Mouse (Mus musculus) intestine, postnatal 0 days (tissue): Measurements from ENCODE around the gene Pkmyt1. TPM values are rescaled to one million over a fixed set of nuclear protein-coding genes. Genes with fewer than 3 reads are reported as not detected.

Source experiments
- ATAC-seq: fragments of 200-750 bp; cut with Nextera tagmentation; 2 replicates; pipeline ENCODE4 v1.8.0; 2017; ENCODE audit warnings: mild to moderate bottlenecking, moderate TSS enrichment, moderate library complexity
- H3K27ac ChIP-seq: fragments of 300-500 bp; sonication (generic); 2 replicates; pipeline ENCODE4 v1.5.1; 2014; ENCODE audit warnings: mild to moderate bottlenecking, low read depth, low read length, moderate library complexity
- H3K27me3 ChIP-seq: fragments of 300-500 bp; sonication (generic); replicated peaks from 2 replicates; pipeline ENCODE4 v1.6.1; 2014; ENCODE audit warnings: low read length, mixed read lengths; ENCODE audit not compliant: control insufficient read depth, insufficient read depth
- H3K36me3 ChIP-seq: fragments of 300-500 bp; sonication (generic); 2 replicates; pipeline ENCODE4 v1.6.1; 2014; ENCODE audit warnings: mild to moderate bottlenecking, moderate library complexity; ENCODE audit not compliant: control insufficient read depth, insufficient read depth
- H3K4me1 ChIP-seq: fragments of 300-500 bp; sonication (generic); replicated peaks from 2 replicates; pipeline ENCODE4 v1.6.1; 2014; ENCODE audit warnings: antibody characterized with exemption, low read length, mixed read lengths; ENCODE audit not compliant: control insufficient read depth, insufficient read depth
- H3K4me2 ChIP-seq: fragments of 300-500 bp; sonication (generic); replicated peaks from 2 replicates; pipeline ENCODE4 v1.6.1; 2014; ENCODE audit warnings: low read depth, mild to moderate bottlenecking, moderate library complexity
- H3K4me3 ChIP-seq: fragments of 300-500 bp; sonication (generic); 2 replicates; pipeline ENCODE4 v1.5.1; 2014; ENCODE audit warnings: low read depth, low read length
- H3K9ac ChIP-seq: fragments of 300-500 bp; sonication (generic); 2 replicates; pipeline ENCODE4 v1.6.1; 2014; ENCODE audit warnings: mild to moderate bottlenecking, low read depth, low read length
- H3K9me3 ChIP-seq: fragments of 300-500 bp; sonication (generic); 2 replicates; pipeline ENCODE4 v1.6.1; 2016; ENCODE audit warnings: mixed run types; ENCODE audit not compliant: control insufficient read depth
- CTCF ChIP-seq: sonication (generic); IDR thresholded peaks from 2 replicates; pipeline ENCODE4 v1.5.1; 2016; ENCODE audit warnings: low read depth, mild to moderate bottlenecking, control low read depth, antibody characterized with exemption, moderate library complexity
- WGBS: fragments of 180-500 bp; shearing (Covaris S2); extraction: QIAGEN DNeasy Blood & Tissue Kit; methylation state at CpG from one replicate; pipeline ENCODE4 v1.1.7; 2014; 5-methylcytosine and 5-hydroxymethylcytosine counted together
- polyA plus RNA-seq: library from polyadenylated mRNA; unstranded; fragments of >200 nt; fragmentation: Nextera tagmentation; extraction: Ambion mirVana; gene quantifications from 2 replicates; pipeline ENCODE4 v1.2.1, GENCODE M21; 2015

Gene Pkmyt1
- polyA plus RNA-seq, 1 experiment from 2014 or later: 12.6 TPM

DNA sequence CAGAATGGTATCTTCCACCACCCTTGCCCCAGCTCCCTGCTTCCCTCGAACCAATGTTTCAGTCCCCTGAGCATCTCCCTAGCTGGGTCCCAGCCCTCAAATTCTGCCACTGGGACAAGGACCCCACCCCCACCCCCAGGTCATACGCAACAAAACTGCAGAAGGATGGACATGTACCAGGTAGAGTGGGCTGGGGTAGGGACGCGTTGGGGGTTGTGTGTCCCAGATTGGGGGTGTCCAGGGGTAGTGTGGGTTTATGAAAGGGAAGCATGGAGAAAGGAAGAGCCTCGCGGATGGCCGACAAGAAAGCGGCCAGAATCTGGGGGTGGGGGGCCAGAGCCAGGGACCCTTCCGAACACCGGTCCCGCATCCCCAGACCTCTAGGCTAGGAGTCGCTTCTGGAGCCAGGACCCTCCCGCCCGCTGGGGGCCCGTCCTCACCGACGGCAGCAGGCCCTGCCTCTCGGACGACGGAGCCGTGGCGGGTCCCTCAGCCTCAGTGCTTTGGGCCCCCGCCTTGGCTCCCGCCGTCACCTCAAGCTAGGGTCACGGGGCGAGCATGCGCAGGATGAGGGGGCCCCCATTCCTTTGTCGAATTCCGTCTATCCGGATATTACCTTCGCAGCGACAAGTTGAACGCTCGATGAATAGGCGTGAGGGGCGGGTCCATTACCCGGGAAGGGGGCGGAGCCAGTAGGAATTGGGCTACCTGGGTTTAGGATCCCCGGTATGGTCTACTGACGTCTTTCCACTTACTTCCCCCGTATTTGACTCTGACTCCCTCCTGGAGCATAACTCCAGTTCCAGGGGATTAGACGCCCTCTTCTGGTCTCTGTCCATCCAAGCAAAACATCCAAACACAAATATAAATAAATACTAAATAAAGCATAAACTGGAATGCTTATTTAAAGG, 59.7 kb downstream of the Pkmyt1 start, which contains the start of gene Flywch2:
Gene Flywch2 (minus strand): TSS at position 521 of the 911 bp plus-strand sequence.
- peak within 1 kb of the TSS; percentile 54 for H3K4me3 ChIP-seq
- ATAC-seq: peak; percentile 67
- no peaks in the 10 kb centered on the region for H3K27me3 ChIP-seq
- H3K9ac ChIP-seq: peak within 1 kb of the TSS; percentile 46; the same call in 1 of the 2 replicates
- H3K36me3 ChIP-seq: no peaks in the 10 kb centered on the region
- 2% methylated on average over 43 of the region's 43 CpGs for WGBS
- peak within 1 kb of the TSS; percentile 95 for H3K4me2 ChIP-seq
- H3K27ac ChIP-seq: no peak within 1 kb of the TSS; the same call in 1 of the 2 replicates
- peak; percentile 40 for TF ChIP-seq CTCF
- H3K4me1 ChIP-seq: peaks cover 5% of the 10 kb centered on the region; the same call in 1 of the 2 replicates
- no peaks in the 10 kb centered on the region for H3K9me3 ChIP-seq

Other genes starting within 250 kb of the Pkmyt1 start
- gene Vmn2r117, start 246.6 kb upstream of the Pkmyt1 start, polyA plus RNA-seq: not detected in 2 replicates
- gene Zfp213, start 162.1 kb upstream of the Pkmyt1 start, polyA plus RNA-seq: 8.1 and 8.2 TPM in 2 replicates
- 3.1 and 3.4 TPM in 2 replicates for gene Zfp13, start 126.8 kb upstream of the Pkmyt1 start, polyA plus RNA-seq
- gene Zscan10, start 125.5 kb upstream of the Pkmyt1 start, polyA plus RNA-seq: not detected in 2 replicates
- 0.13 and 0.16 TPM in 2 replicates for gene Mmp25, start 81.1 kb upstream of the Pkmyt1 start, polyA plus RNA-seq
- 7.8 and 8.5 TPM in 2 replicates for gene Bicdl2, start 65.8 kb upstream of the Pkmyt1 start, polyA plus RNA-seq
- gene Hcfc1r1, start 52.7 kb upstream of the Pkmyt1 start, polyA plus RNA-seq: 131 and 136 TPM in 2 replicates
- gene Thoc6, start 52.5 kb upstream of the Pkmyt1 start, polyA plus RNA-seq: 14.7 and 15.5 TPM in 2 replicates
- 46.6 and 50.9 TPM in 2 replicates for gene Tnfrsf12a, start 48.9 kb upstream of the Pkmyt1 start, polyA plus RNA-seq
- 0.38 and 0.42 TPM in 2 replicates for gene Cldn6, start 47.1 kb upstream of the Pkmyt1 start, polyA plus RNA-seq
- gene Cldn9, start 42.3 kb upstream of the Pkmyt1 start, polyA plus RNA-seq: 0.23 and 0.34 TPM in 2 replicates
- 0.05 TPM in 1 of 2 replicates, not detected in the other for gene 1520401A03Rik, start 3.6 kb upstream of the Pkmyt1 start, polyA plus RNA-seq
- 15.0 and 15.9 TPM in 2 replicates for gene Paqr4, start 14.5 kb downstream of the Pkmyt1 start, polyA plus RNA-seq
- gene Kremen2, start 19.5 kb downstream of the Pkmyt1 start, polyA plus RNA-seq: 2.7 and 2.8 TPM in 2 replicates
- gene Flywch1, start 45.3 kb downstream of the Pkmyt1 start, polyA plus RNA-seq: 36.8 and 39.0 TPM in 2 replicates
- 17.6 and 19.1 TPM in 2 replicates for gene Flywch2, start 59.7 kb downstream of the Pkmyt1 start, polyA plus RNA-seq
- 185 and 230 TPM in 2 replicates for gene Srrm2, start 64.2 kb downstream of the Pkmyt1 start, polyA plus RNA-seq
- 994 and 1,025 TPM in 2 replicates for gene Elob, start 102.8 kb downstream of the Pkmyt1 start, polyA plus RNA-seq
- gene Prss33, start 109.7 kb downstream of the Pkmyt1 start, polyA plus RNA-seq: not detected in 2 replicates
- gene Prss32, start 117.5 kb downstream of the Pkmyt1 start, polyA plus RNA-seq: 16.2 and 23.1 TPM in 2 replicates
- 5.2 and 6.2 TPM in 2 replicates for gene Prss41, start 117.8 kb downstream of the Pkmyt1 start, polyA plus RNA-seq
- not detected in 2 replicates for gene Prss21, start 141.7 kb downstream of the Pkmyt1 start, polyA plus RNA-seq
- gene Dcpp1, start 154.5 kb downstream of the Pkmyt1 start, polyA plus RNA-seq: 3.8 and 6.3 TPM in 2 replicates
- gene Dcpp2, start 154.5 kb downstream of the Pkmyt1 start, polyA plus RNA-seq: not detected in 2 replicates
- gene Dcpp3, start 191.1 kb downstream of the Pkmyt1 start, polyA plus RNA-seq: 4.7 and 7.6 TPM in 2 replicates
- not detected in 2 replicates for gene Sbp, start 215.3 kb downstream of the Pkmyt1 start, polyA plus RNA-seq
- not detected in 2 replicates for gene Sbpl, start 228.9 kb downstream of the Pkmyt1 start, polyA plus RNA-seq